Mouse (Mus musculus): Measurements from ENCODE around the gene Gm9887.
A peak's percentile ranks its signal among the peaks of the same experiment; 100 is the strongest.

DNA sequence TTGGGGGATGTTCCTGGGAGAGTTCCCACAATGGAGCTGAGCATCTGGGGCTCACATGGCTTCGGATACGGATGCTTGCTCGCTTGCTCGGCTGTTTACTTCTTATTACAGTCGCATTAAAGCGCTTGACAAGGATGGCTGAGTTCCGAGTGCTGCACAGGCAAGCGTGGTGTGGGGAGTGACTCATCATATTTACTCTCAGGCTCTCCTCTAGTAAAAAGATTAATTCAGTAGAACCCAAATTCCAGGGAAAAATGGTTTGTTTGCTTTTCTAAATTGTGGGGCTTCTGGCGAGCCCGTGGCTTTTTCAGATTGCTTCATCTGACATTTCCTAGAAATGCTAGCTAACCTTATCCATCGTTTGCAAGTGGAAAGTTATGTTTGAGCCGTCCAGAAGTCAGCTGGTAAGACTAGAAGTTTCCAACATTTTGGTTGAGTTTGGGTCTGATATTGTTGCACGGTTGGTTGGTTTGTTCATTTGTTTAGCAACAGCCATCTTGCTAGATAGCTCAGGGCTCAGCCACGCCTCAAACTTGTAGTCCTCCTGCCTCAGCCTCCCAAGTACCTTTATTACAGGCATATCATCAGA is 46.9 kb upstream of the Gm9887 start:
- no peak for TF ChIP-seq CTCF (conservative IDR thresholded peaks at IDR 0.05 in 1 of 2, IDR thresholded peaks at IDR 0.05 in 1 of 2; ENCODE audit: low read depth in 2 of 2, low read length in 2 of 2)
- TF ChIP-seq EP300 (IDR thresholded peaks at IDR 0.05; ENCODE audit: low read length), result peak; percentile 35; the same call in 1 of the 2 replicates
- TF ChIP-seq E2F4 (IDR thresholded peaks at IDR 0.05; ENCODE audit: insufficient replicate concordance, low read depth, low read length), result no peak
- no peak for TF ChIP-seq CHD2 (IDR thresholded peaks at IDR 0.05; ENCODE audit: low read length)
- TF ChIP-seq KAT2A (IDR thresholded peaks at IDR 0.05; ENCODE audit: insufficient replicate concordance, low read length), result no peak
- no peak for TF ChIP-seq SMC3 (IDR thresholded peaks at IDR 0.05; ENCODE audit: low read depth, low read length)
